Mouse (Mus musculus) liver, adult 2 months (tissue): ENCODE results near the gene Acsf2. TPM values are rescaled to one million over a fixed set of nuclear protein-coding genes. Genes with fewer than 3 reads are reported as not detected.
A peak's percentile ranks its signal among the peaks of the same experiment; 100 is the strongest.

Experiments used
- DNase-seq: peaks from one replicate; pipeline ENCODE4 v3.0.0-alpha.2; 2011; ENCODE audit warnings: low read depth, low spot score; ENCODE audit errors: extremely low read depth
- H3K27ac ChIP-seq: fragments of 200-500 bp; replicated peaks from 2 replicates; pipeline ENCODE4 v1.5.1; 2012; ENCODE audit warnings: low read depth, mild to moderate bottlenecking, control low read depth, inconsistent platforms, low read length; ENCODE audit not compliant: insufficient read depth
- H3K27me3 ChIP-seq: fragments of 200-500 bp; 2 replicates; pipeline ENCODE4 v1.6.1; 2012; ENCODE audit warnings: mild to moderate bottlenecking, moderate library complexity, low read length, inconsistent platforms; ENCODE audit not compliant: control insufficient read depth, insufficient read depth
- H3K36me3 ChIP-seq: fragments of 200-500 bp; 2 replicates; pipeline ENCODE4 v1.6.1; 2012; ENCODE audit warnings: low read length, inconsistent platforms; ENCODE audit not compliant: control insufficient read depth, insufficient read depth
- H3K4me1 ChIP-seq: fragments of 200-500 bp; 2 replicates; pipeline ENCODE4 v1.6.1; 2011; ENCODE audit warnings: low read length; ENCODE audit not compliant: control insufficient read depth, insufficient read depth
- H3K4me3 ChIP-seq: fragments of 200-500 bp; 2 replicates; pipeline ENCODE4 v1.5.1; 2011; ENCODE audit warnings: low read depth, mild to moderate bottlenecking, control low read depth, low read length, moderate library complexity; ENCODE audit not compliant: insufficient read depth
- H3K79me2 ChIP-seq: fragments of 200-500 bp; 2 replicates; pipeline ENCODE4 v1.6.1; 2012; ENCODE audit warnings: inconsistent platforms, mild to moderate bottlenecking, low read length, moderate library complexity; ENCODE audit not compliant: control insufficient read depth, insufficient read depth
- H3K9ac ChIP-seq: fragments of 200-500 bp; 2 replicates; pipeline ENCODE4 v1.6.1; 2012; ENCODE audit warnings: low read depth, mild to moderate bottlenecking, control low read depth, inconsistent platforms, low read length
- CTCF ChIP-seq: fragments of 200-500 bp; IDR thresholded peaks from 2 replicates; pipeline ENCODE4 v1.5.1; 2011; ENCODE audit warnings: low read depth, low read length, control low read depth
- POLR2A ChIP-seq: fragments of 200-500 bp; IDR thresholded peaks from 2 replicates; pipeline ENCODE4 v1.6.1; 2011; ENCODE audit warnings: low read length, control low read depth; ENCODE audit not compliant: insufficient read depth; ENCODE audit errors: extremely low read depth
- WGBS: fragments of 180-500 bp; shearing (Covaris S2); methylation state at CpG from one replicate; pipeline ENCODE4 v1.1.7; 2018; 5-methylcytosine and 5-hydroxymethylcytosine counted together
- polyA plus RNA-seq: library from polyadenylated mRNA; depleted of rRNA; stranded (reverse); fragments of >200 nt; gene quantifications from 2 replicates; pipeline ENCODE4 v1.2.3, GENCODE M21; 2012
- total RNA-seq: library from RNA; depleted of rRNA; stranded (reverse); fragments of >200 nt; gene quantifications from 2 replicates; pipeline ENCODE4 v1.2.3, GENCODE M21; 2014

The Acsf2 gene
- total and polyA plus RNA-seq, 2 experiments, result 42.4 to 97.8 TPM

DNA sequence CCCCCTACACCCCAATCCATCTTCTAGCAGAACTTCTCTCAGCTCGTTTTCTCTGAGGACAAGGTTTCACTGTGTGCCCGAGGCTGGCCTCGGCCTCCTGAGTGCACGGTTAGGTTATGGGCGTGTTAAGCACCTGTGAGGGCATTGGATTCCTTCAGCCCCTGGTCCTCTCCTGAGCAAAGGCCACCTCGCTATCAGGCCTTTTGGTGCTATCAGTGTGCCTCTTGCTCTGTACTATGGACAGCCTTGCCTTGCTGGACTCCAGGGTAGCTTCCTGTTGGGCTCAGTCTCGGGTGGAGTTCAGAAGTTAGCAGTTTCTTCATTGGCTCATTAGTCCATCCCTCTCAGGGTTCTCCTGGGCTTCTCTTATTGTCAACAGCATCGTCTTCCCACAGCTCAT lies 31.3 kb upstream of the Acsf2 start:
- H3K9ac ChIP-seq, result no peak overlapping the region
- peaks cover 19% of the 10 kb centered on the region for H3K4me1 ChIP-seq
- WGBS, result 53% methylated on average over 8 of the region's 8 CpGs
- H3K4me3 ChIP-seq, result no peak overlapping the region
- H3K27me3 ChIP-seq, result no peaks in the 10 kb centered on the region
- TF ChIP-seq POLR2A (no peak), CTCF (no peak)
- no peak overlapping the region for H3K27ac ChIP-seq
- peaks cover 9% of the 10 kb centered on the region; the same call in 1 of the 2 replicates for H3K79me2 ChIP-seq
- H3K36me3 ChIP-seq, result peaks cover 18% of the 10 kb centered on the region
- DNase-seq, result peak; percentile 62

DNA sequence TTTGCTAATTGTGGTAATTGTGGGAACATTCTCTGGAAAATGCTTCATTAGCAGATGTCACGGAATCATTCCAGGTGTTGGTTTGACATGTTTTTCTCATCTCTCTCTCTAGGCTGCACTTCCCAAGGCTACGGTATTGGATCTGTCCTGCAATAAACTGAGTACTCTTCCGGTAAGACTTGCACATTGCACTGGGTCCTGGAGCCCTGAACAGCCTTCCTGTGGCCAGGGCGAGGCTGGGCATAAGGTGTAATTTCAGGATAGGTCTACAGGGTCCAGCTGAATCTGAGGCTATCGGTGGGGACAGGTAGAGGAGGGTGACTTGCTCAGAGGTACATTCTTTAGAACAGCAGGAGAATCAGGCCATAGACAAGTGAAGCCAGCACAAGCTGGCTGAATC lies 30.3 kb upstream of the Acsf2 start:
- Histone ChIP-seq H3K36me3 (peaks cover 16% of the 10 kb centered on the region), H3K4me1 (peaks cover 14% of the 10 kb centered on the region), H3K79me2 (peaks cover 9% of the 10 kb centered on the region; the same call in 1 of the 2 replicates), H3K9ac (no peak overlapping the region), H3K4me3 (no peak overlapping the region), H3K27ac (no peak overlapping the region), H3K27me3 (no peaks in the 10 kb centered on the region)
- no peak for DNase-seq
- WGBS, result 90% methylated on average over 5 of the region's 5 CpGs
- TF ChIP-seq POLR2A, result no peak
- no peak for TF ChIP-seq CTCF

DNA sequence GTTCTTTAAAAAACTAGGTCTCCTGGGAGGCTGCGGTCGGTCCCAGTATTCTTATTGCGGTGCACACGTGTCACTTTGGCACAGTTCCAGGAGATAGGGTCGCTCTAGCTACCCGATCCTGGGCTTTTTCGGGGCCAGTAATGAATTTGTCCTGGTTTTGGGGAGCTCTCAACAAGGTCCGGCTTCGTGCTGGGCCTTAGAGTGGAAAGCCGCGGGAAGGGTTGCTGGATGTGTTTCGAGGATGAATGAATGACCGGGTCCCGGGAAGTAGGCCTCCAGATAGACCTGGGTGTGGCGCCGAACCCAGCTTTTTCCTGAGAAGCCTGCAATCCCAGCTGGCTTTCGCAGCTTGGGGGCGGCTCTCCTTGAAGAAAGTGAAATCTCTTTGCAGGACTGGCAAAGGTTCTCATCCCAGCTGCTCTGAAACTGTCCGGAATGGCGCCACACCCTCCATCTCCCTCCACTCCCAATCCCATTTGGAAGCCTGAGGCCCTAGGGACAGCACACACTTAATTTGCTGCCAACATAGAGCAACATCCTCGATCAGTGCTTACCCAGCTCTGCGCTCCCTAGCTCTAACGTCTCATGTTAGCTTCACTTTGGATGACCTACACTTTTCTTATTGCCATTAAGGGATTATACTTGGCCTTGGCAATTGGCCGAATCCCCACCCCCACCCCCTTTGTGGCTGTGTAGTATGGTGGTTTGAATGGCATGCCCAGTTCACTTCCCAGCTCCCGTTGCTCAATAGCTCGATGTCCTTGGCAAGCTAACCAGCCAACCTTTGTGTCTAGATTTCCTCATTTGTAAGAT lies 28.7 kb upstream of the Acsf2 start:
- Histone ChIP-seq H3K36me3 (peaks cover 11% of the 10 kb centered on the region), H3K79me2 (peaks cover 9% of the 10 kb centered on the region; the same call in 1 of the 2 replicates), H3K4me1 (peaks cover 6% of the 10 kb centered on the region; the same call in 1 of the 2 replicates), H3K9ac (peak overlapping the region; percentile 92), H3K27me3 (no peaks in the 10 kb centered on the region), H3K27ac (peak overlapping the region; percentile 62), H3K4me3 (peak overlapping the region; percentile 79)
- DNase-seq, result peak; percentile 92
- TF ChIP-seq CTCF (no peak), POLR2A (no peak)
- 2% methylated on average over 26 of the region's 26 CpGs for WGBS

DNA sequence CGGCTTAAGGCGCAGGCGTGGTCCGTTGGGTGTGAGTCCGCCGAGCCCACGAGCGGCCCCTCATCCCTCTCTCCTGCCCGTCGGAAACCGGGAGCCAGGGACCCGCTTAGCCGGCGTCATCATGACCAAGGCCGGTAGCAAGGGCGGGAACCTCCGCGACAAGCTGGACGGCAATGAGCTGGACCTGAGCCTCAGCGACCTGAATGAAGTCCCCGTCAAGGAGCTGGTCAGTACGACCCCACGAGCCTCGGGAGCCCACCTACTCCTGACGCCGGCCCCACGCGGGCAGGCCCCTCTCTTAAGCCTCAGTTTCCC lies 28.2 kb upstream of the Acsf2 start:
- H3K4me3 ChIP-seq, result peak overlapping the region; percentile 79
- TF ChIP-seq CTCF, result no peak
- no peak for DNase-seq
- H3K79me2 ChIP-seq, result peaks cover 9% of the 10 kb centered on the region; the same call in 1 of the 2 replicates
- under 1% methylated on average over 28 of the region's 28 CpGs for WGBS
- H3K9ac ChIP-seq, result peak overlapping the region; percentile 92
- peak overlapping the region; percentile 62 for H3K27ac ChIP-seq
- peaks cover 6% of the 10 kb centered on the region; the same call in 1 of the 2 replicates for H3K36me3 ChIP-seq
- H3K27me3 ChIP-seq, result no peaks in the 10 kb centered on the region
- H3K4me1 ChIP-seq, result peaks cover 6% of the 10 kb centered on the region; the same call in 1 of the 2 replicates

DNA sequence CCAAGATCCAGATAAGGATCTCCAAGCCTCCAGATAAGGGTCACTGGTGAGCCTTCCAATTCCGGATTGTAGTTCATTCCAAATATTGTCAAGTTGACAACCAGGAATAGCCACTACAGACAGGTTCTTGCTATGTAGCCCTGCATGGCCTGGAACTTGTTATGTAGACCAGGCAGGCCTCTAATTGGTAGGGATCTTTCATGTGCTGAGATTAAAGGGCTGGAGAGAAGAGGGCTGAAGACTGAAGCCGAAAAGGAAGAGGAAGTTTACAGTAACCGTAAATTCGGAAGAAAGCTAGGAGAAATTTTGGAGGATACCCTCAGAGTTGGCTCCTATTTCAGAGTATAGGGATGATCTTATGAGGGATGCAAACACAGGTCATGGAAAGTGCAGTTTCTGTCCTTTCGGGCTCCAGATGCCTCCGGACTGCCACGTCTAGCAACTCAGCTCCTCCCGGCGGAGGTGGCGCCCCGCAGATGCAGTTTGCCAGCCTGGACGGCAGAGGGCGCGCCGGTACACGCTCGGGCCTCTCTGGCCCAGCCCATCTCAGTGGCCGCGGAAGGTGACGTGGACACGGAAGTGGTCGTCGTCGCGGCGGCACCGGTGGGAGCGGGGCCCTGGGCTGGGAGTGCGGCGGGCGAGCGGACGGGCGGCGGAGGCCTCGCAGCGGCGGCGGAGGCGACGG lies 27.7 kb upstream of the Acsf2 start, which contains the start of gene Lrrc59:
Gene Lrrc59, plus strand, starts transcription at position 569 of the 685 bp plus-strand sequence.
- Histone ChIP-seq H3K27ac (peak within 1 kb of the TSS; percentile 62), H3K36me3 (peaks cover 4% of the 10 kb centered on the region; the same call in 1 of the 2 replicates), H3K9ac (peak within 1 kb of the TSS; percentile 92), H3K79me2 (peaks cover 9% of the 10 kb centered on the region; the same call in 1 of the 2 replicates), H3K4me3 (peak within 1 kb of the TSS; percentile 79), H3K4me1 (peaks cover 6% of the 10 kb centered on the region; the same call in 1 of the 2 replicates), H3K27me3 (no peaks in the 10 kb centered on the region)
- WGBS, result 4% methylated on average over 40 of the region's 41 CpGs
- DNase-seq, result peak; percentile 64
- TF ChIP-seq CTCF (peak; percentile 97), POLR2A (0 out of 2 replicates have a peak, but pooled peaks have one; percentile 5)
